Mouse (Mus musculus): ENCODE results near the gene Olfr943. TPM values are rescaled to one million over a fixed set of nuclear protein-coding genes. Genes with fewer than 3 reads are reported as not detected.

The Olfr943 gene
- total RNA-seq (2014; fragmentation: Nextera tagmentation) (not detected in 2 replicates), total RNA-seq (2017) (not detected in 2 replicates)

DNA sequence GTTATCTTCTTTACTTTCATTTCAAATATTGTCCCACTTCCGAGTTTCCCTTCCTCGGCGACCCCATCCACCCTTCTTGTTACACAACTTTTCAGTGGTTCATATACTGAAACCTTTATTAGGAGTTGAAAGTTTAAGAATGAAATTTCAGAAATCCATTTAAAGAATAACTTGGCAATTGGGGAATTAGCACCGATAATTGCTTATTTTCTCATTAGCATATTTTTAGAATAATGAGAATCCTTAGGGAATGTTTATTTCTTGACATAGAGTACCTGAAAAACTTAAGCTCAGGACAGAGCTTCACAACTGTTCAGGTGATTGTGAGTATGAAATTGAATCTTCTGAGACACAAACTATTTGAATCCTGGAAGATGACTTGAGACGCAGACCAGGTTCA lies at the start of gene Olfr943:
Gene Olfr943 (plus strand): TSS at position 301 of the 400 bp plus-strand sequence.
- no peak for ATAC-seq (replicated peaks; ENCODE audit: poor library complexity, severe bottlenecking)

DNA sequence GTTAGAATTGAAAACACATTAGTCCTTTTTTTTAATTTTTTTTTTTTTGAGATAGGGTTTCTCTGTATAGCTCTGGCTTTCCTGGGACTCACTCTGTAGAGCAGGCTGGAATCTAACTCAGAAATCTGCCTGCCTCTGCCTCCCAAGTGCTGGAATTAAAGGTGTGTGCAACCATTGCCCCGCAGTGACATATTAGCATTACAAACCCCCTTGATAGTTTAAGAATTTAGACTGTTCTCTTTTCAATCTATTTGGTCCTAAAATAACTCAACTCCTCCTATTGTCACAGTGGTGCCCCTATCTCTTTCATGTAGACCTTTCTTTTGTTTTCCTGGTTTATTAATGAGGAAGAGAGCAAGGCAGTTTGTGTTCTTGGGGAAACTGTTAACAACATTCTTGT lies 38.8 kb upstream of the Olfr943 start:
- ATAC-seq (replicated peaks; ENCODE audit: poor library complexity, severe bottlenecking) = no peak

DNA sequence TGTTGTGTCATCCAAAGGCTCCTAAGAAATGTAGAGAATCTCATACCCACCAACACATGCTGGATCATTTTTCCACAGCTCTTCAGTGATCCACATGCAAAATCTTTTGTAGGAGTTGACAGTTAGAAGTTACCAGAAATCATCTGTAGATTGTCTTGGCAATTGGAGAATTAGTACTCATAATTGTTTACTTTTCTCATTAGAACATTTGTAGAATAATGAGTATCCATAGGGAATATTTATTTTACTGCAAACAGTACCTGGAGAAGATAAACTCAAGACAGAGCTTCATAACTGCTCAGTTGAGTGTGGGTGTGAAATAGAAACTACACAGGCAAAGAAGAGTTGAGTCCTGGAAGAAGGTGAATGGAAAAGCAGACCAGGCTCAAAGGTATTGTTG lies 38.3 kb upstream of the Olfr943 start, which contains the start of gene Olfr27:
Gene Olfr27 (plus strand): TSS at position 301 of the 400 bp plus-strand sequence.
- ATAC-seq (replicated peaks; ENCODE audit: poor library complexity, severe bottlenecking) = no peak

DNA sequence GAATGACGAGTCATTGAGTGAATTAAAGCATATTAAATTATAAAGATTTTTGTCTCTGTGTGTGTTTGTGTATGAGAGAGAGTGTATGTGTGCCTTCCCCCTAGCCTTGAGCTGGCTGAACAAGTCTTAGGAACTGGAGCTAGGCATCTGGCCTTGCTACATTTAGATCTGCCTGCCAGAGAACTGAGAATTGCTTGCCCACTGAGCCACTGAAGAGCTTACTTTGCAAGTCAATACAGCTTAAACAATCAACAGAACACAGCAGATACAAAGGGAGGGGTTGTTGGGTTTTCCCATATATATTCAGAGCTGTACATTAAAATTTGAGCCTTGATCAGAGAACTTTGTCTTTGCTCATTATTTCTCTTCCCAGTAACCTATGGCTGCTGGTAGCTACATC lies 13.7 kb upstream of the Olfr943 start:
- ATAC-seq (replicated peaks; ENCODE audit: poor library complexity, severe bottlenecking) = no peak

DNA sequence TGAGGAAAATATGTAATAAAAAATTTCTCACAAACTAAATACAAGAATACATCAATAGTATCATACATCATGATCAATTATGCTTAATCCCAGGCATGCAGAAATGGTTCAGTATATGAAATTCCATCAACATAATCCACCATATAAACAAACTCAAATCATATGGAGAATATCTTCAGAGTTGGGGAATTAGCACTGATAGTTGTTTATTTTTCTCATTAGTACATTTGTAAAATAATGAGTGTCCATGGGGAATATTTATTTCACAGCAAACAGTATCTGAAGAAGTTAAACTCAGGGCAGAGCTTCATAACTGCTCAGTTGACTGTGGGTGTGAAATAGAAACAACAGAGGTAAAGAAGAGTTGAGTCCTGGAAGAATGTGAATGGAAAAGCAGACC lies 35.5 kb downstream of the Olfr943 start, which contains the start of gene Olfr944:
Gene Olfr944 (plus strand): TSS at position 301 of the 400 bp plus-strand sequence.
- ATAC-seq (replicated peaks; ENCODE audit: poor library complexity, severe bottlenecking) = no peak

Other genes starting within 250 kb of the Olfr943 start
- gene Olfr930, start 236.5 kb upstream of the Olfr943 start, total RNA-seq (2014; fragmentation: Nextera tagmentation) = not detected in 2 replicates
- not detected in 2 replicates for gene Olfr930, start 236.5 kb upstream of the Olfr943 start, total RNA-seq (2017)
- not detected in 2 replicates for gene Olfr933, start 194.0 kb upstream of the Olfr943 start, total RNA-seq (2014; fragmentation: Nextera tagmentation)
- not detected in 2 replicates for gene Olfr933, start 194.0 kb upstream of the Olfr943 start, total RNA-seq (2017)
- gene Olfr934, start 178.0 kb upstream of the Olfr943 start, total RNA-seq (2014; fragmentation: Nextera tagmentation) = not detected in 2 replicates
- gene Olfr934, start 178.0 kb upstream of the Olfr943 start, total RNA-seq (2017) = not detected in 2 replicates
- not detected in 2 replicates for gene Olfr935, start 166.6 kb upstream of the Olfr943 start, total RNA-seq (2014; fragmentation: Nextera tagmentation)
- not detected in 2 replicates for gene Olfr935, start 166.6 kb upstream of the Olfr943 start, total RNA-seq (2017)
- not detected in 2 replicates for gene Olfr146, start 142.9 kb upstream of the Olfr943 start, total RNA-seq (2014; fragmentation: Nextera tagmentation)
- not detected in 2 replicates for gene Olfr146, start 142.9 kb upstream of the Olfr943 start, total RNA-seq (2017)
- gene Olfr937, start 101.4 kb upstream of the Olfr943 start, total RNA-seq (2014; fragmentation: Nextera tagmentation) = not detected in 2 replicates
- gene Olfr937, start 101.4 kb upstream of the Olfr943 start, total RNA-seq (2017) = not detected in 2 replicates
- gene Olfr938, start 87.4 kb upstream of the Olfr943 start, total RNA-seq (2014; fragmentation: Nextera tagmentation) = not detected in 2 replicates
- gene Olfr938, start 87.4 kb upstream of the Olfr943 start, total RNA-seq (2017) = not detected in 2 replicates
- not detected in 2 replicates for gene Olfr27, start 38.2 kb upstream of the Olfr943 start, total RNA-seq (2014; fragmentation: Nextera tagmentation)
- not detected in 2 replicates for gene Olfr27, start 38.2 kb upstream of the Olfr943 start, total RNA-seq (2017)
- gene Olfr944, start 35.6 kb downstream of the Olfr943 start, total RNA-seq (2014; fragmentation: Nextera tagmentation) = not detected in 2 replicates
- gene Olfr944, start 35.6 kb downstream of the Olfr943 start, total RNA-seq (2017) = not detected in 2 replicates
- gene Olfr1537, start 83.7 kb downstream of the Olfr943 start, total RNA-seq (2014; fragmentation: Nextera tagmentation) = not detected in 2 replicates
- gene Olfr1537, start 83.7 kb downstream of the Olfr943 start, total RNA-seq (2017) = not detected in 2 replicates
- not detected in 2 replicates for gene Olfr945, start 110.5 kb downstream of the Olfr943 start, total RNA-seq (2014; fragmentation: Nextera tagmentation)
- not detected in 2 replicates for gene Olfr945, start 110.5 kb downstream of the Olfr943 start, total RNA-seq (2017)
- gene Olfr948, start 159.7 kb downstream of the Olfr943 start, total RNA-seq (2014; fragmentation: Nextera tagmentation) = not detected in 2 replicates
- gene Olfr948, start 159.7 kb downstream of the Olfr943 start, total RNA-seq (2017) = not detected in 2 replicates
- not detected in 2 replicates for gene Olfr951, start 221.1 kb downstream of the Olfr943 start, total RNA-seq (2014; fragmentation: Nextera tagmentation)
- not detected in 2 replicates for gene Olfr951, start 221.1 kb downstream of the Olfr943 start, total RNA-seq (2017)